Mouse (Mus musculus) midbrain, embryonic 12.5 days (tissue): ENCODE measurements around the gene Drd5. TPM values are rescaled to one million over a fixed set of nuclear protein-coding genes. Genes with fewer than 3 reads are reported as not detected.

Experiments used
- ATAC-seq: fragments of 200-750 bp; cut with Nextera tagmentation; 2 replicates; pipeline ENCODE4 v1.8.0; 2017; ENCODE audit warnings: low read depth, moderate TSS enrichment, moderate library complexity; ENCODE audit not compliant: low FRiP score
- H3K27ac ChIP-seq: fragments of 300-500 bp; sonication (generic); replicated peaks from 2 replicates; pipeline ENCODE4 v1.5.1; 2016; ENCODE audit warnings: mild to moderate bottlenecking
- H3K27me3 ChIP-seq: fragments of 300-500 bp; sonication (generic); 2 replicates; pipeline ENCODE4 v1.6.1; 2016; ENCODE audit warnings: mild to moderate bottlenecking
- H3K36me3 ChIP-seq: fragments of 300-500 bp; sonication (generic); 2 replicates; pipeline ENCODE4 v1.6.1; 2016
- H3K4me1 ChIP-seq: fragments of 300-500 bp; sonication (generic); 2 replicates; pipeline ENCODE4 v1.6.1; 2016
- H3K4me2 ChIP-seq: fragments of 300-500 bp; sonication (generic); replicated peaks from 2 replicates; pipeline ENCODE4 v1.6.1; 2016; ENCODE audit warnings: mild to moderate bottlenecking, moderate library complexity
- H3K4me3 ChIP-seq: fragments of 300-500 bp; sonication (generic); 2 replicates; pipeline ENCODE4 v1.5.1; 2016; ENCODE audit warnings: mild to moderate bottlenecking
- H3K9ac ChIP-seq: fragments of 300-500 bp; sonication (generic); replicated peaks from 2 replicates; pipeline ENCODE4 v1.6.1; 2016; ENCODE audit warnings: mild to moderate bottlenecking, moderate library complexity
- H3K9me3 ChIP-seq: fragments of 300-500 bp; sonication (generic); 2 replicates; pipeline ENCODE4 v1.6.1; 2016; ENCODE audit warnings: mild to moderate bottlenecking
- WGBS: fragments of 180-500 bp; shearing (Covaris S2); methylation state at CpG from one replicate; pipeline ENCODE4 v1.1.7; 2016; 5-methylcytosine and 5-hydroxymethylcytosine counted together
- polyA plus RNA-seq: library from polyadenylated mRNA; unstranded; fragments of >200 nt; fragmentation: Nextera tagmentation; extraction: Ambion mirVana; gene quantifications from 2 replicates; pipeline ENCODE4 v1.2.1, GENCODE M21; 2016

The Drd5 gene
- polyA plus RNA-seq: 0.13 and 0.18 TPM in 2 replicates

- peak within 1 kb of the TSS; percentile 42 for H3K9ac ChIP-seq
- 0 out of 2 replicates have a peak, but pooled peaks have one; percentile 62 for ATAC-seq
- peak within 1 kb of the TSS; percentile 63 for H3K4me2 ChIP-seq
- H3K9me3 ChIP-seq: no peaks in the 10 kb centered on the region
- H3K4me3 ChIP-seq: peak within 1 kb of the TSS; percentile 44
- peaks cover 48% of the 10 kb centered on the region for H3K27me3 ChIP-seq
- H3K27ac ChIP-seq: no peak within 1 kb of the TSS
- H3K36me3 ChIP-seq: no peaks in the 10 kb centered on the region
- 2% methylated on average over 67 of the region's 67 CpGs for WGBS
- peaks cover 7% of the 10 kb centered on the region for H3K4me1 ChIP-seq
Observed at GRCm38 (mm10) chr5:38318966-38319786, at the start of gene Drd5. Gene Drd5, plus strand, starts transcription at chr5:38319367.

- Histone ChIP-seq H3K27me3 (peaks cover 27% of the 10 kb centered on the region), H3K4me2 (no peak overlapping the region), H3K9ac (no peak overlapping the region), H3K4me3 (no peak overlapping the region), H3K36me3 (peaks cover 49% of the 10 kb centered on the region), H3K9me3 (no peaks in the 10 kb centered on the region), H3K27ac (no peak overlapping the region), H3K4me1 (no peaks in the 10 kb centered on the region)
- ATAC-seq: no peak
- WGBS: 90% methylated on average over 3 of the region's 3 CpGs
Observed at GRCm38 (mm10) chr5:38270942-38271341, 48.2 kb upstream of the Drd5 start.

- peaks cover 55% of the 10 kb centered on the region for H3K27me3 ChIP-seq
- WGBS: 88% methylated on average over 4 of the region's 4 CpGs
- H3K27ac ChIP-seq: no peak overlapping the region
Observed at GRCm38 (mm10) chr5:38273831-38274230, 45.3 kb upstream of the Drd5 start.

GRCm38 (mm10) chr5:38275771-38276170 lies 43.4 kb upstream of the Drd5 start, which contains the start of gene Otop1:
Gene Otop1, plus strand, starts transcription at chr5:38275972.
- Histone ChIP-seq H3K27me3 (peaks cover 71% of the 10 kb centered on the region), H3K9me3 (no peaks in the 10 kb centered on the region), H3K9ac (no peak within 1 kb of the TSS), H3K36me3 (peaks cover 10% of the 10 kb centered on the region), H3K4me1 (peaks cover 17% of the 10 kb centered on the region), H3K4me3 (peak within 1 kb of the TSS; percentile 36), H3K4me2 (peak within 1 kb of the TSS; percentile 50), H3K27ac (no peak within 1 kb of the TSS)
- WGBS: under 1% methylated on average over 4 of the region's 4 CpGs
- ATAC-seq: no peak

More at GRCm38 (mm10) chr5:38273831-38274230, 45.3 kb upstream of the Drd5 start:
- ATAC-seq: no peak
- Histone ChIP-seq H3K4me3 (no peak overlapping the region), H3K4me2 (no peak overlapping the region), H3K4me1 (peaks cover 17% of the 10 kb centered on the region), H3K36me3 (peaks cover 23% of the 10 kb centered on the region), H3K9me3 (no peaks in the 10 kb centered on the region), H3K9ac (no peak overlapping the region)

GRCm38 (mm10) chr5:38276451-38276850 lies 42.7 kb upstream of the Drd5 start:
- ATAC-seq: no peak
- H3K4me1 ChIP-seq: peaks cover 17% of the 10 kb centered on the region
- peak overlapping the region; percentile 36 for H3K4me3 ChIP-seq
- no peak overlapping the region for H3K9ac ChIP-seq
- peaks cover 76% of the 10 kb centered on the region for H3K27me3 ChIP-seq
- H3K36me3 ChIP-seq: peaks cover 4% of the 10 kb centered on the region
- no peak overlapping the region for H3K27ac ChIP-seq
- 1% methylated on average over 19 of the region's 19 CpGs for WGBS
- peak overlapping the region; percentile 50 for H3K4me2 ChIP-seq
- H3K9me3 ChIP-seq: no peaks in the 10 kb centered on the region

- H3K36me3 ChIP-seq: no peaks in the 10 kb centered on the region
- no peaks in the 10 kb centered on the region for H3K9me3 ChIP-seq
- peaks cover 83% of the 10 kb centered on the region for H3K27me3 ChIP-seq
- peak; percentile 59; the same call in 1 of the 2 replicates for ATAC-seq
- peak overlapping the region; percentile 24; the same call in 1 of the 2 replicates for H3K9ac ChIP-seq
- H3K4me1 ChIP-seq: peaks cover 17% of the 10 kb centered on the region
- H3K27ac ChIP-seq: no peak overlapping the region
- 2% methylated on average over 65 of the region's 65 CpGs for WGBS
- H3K4me2 ChIP-seq: peak overlapping the region; percentile 50
- H3K4me3 ChIP-seq: peak overlapping the region; percentile 36
Observed at GRCm38 (mm10) chr5:38277098-38277866, 41.9 kb upstream of the Drd5 start.

- no peak for ATAC-seq
- WGBS: 19% methylated on average over 12 of the region's 12 CpGs
Observed at GRCm38 (mm10) chr5:38277936-38278600, 41.1 kb upstream of the Drd5 start.

GRCm38 (mm10) chr5:38280075-38280474 lies 39.1 kb upstream of the Drd5 start:
- H3K36me3 ChIP-seq: no peaks in the 10 kb centered on the region
- peaks cover 17% of the 10 kb centered on the region for H3K4me1 ChIP-seq
- no peak overlapping the region for H3K27ac ChIP-seq
- H3K9ac ChIP-seq: no peak overlapping the region
- 55% methylated on average over 1 of the region's 1 CpGs for WGBS
- no peak for ATAC-seq
- H3K4me3 ChIP-seq: no peak overlapping the region
- H3K9me3 ChIP-seq: no peaks in the 10 kb centered on the region
- H3K27me3 ChIP-seq: peaks cover 69% of the 10 kb centered on the region
- no peak overlapping the region for H3K4me2 ChIP-seq

More at GRCm38 (mm10) chr5:38277936-38278600, 41.1 kb upstream of the Drd5 start:
- peak overlapping the region; percentile 36; the same call in 1 of the 2 replicates for H3K4me3 ChIP-seq
- no peaks in the 10 kb centered on the region for H3K36me3 ChIP-seq
- H3K9me3 ChIP-seq: no peaks in the 10 kb centered on the region
- peak overlapping the region; percentile 50 for H3K4me2 ChIP-seq
- no peak overlapping the region for H3K27ac ChIP-seq
- H3K4me1 ChIP-seq: peaks cover 17% of the 10 kb centered on the region
- peaks cover 87% of the 10 kb centered on the region for H3K27me3 ChIP-seq
- H3K9ac ChIP-seq: no peak overlapping the region

GRCm38 (mm10) chr5:38285724-38286123 lies 33.4 kb upstream of the Drd5 start:
- H3K9ac ChIP-seq: no peak overlapping the region
- H3K4me3 ChIP-seq: no peak overlapping the region
- H3K27me3 ChIP-seq: peaks cover 17% of the 10 kb centered on the region
- no peaks in the 10 kb centered on the region for H3K36me3 ChIP-seq
- no peaks in the 10 kb centered on the region for H3K9me3 ChIP-seq
- no peaks in the 10 kb centered on the region for H3K4me1 ChIP-seq
- no peak overlapping the region for H3K4me2 ChIP-seq
- WGBS: 72% methylated on average over 9 of the region's 9 CpGs
- no peak overlapping the region for H3K27ac ChIP-seq
- ATAC-seq: no peak

- H3K9ac ChIP-seq: no peak overlapping the region
- no peaks in the 10 kb centered on the region for H3K27me3 ChIP-seq
- no peak overlapping the region for H3K4me2 ChIP-seq
- H3K4me3 ChIP-seq: no peak overlapping the region
- no peak for ATAC-seq
- no peak overlapping the region for H3K27ac ChIP-seq
- H3K36me3 ChIP-seq: no peaks in the 10 kb centered on the region
- no peaks in the 10 kb centered on the region for H3K4me1 ChIP-seq
- 89% methylated on average over 3 of the region's 3 CpGs for WGBS
- no peaks in the 10 kb centered on the region for H3K9me3 ChIP-seq
Observed at GRCm38 (mm10) chr5:38288476-38288875, 30.7 kb upstream of the Drd5 start.

- no peak for ATAC-seq
- Histone ChIP-seq H3K9ac (no peak overlapping the region), H3K4me2 (no peak overlapping the region), H3K4me3 (no peak overlapping the region), H3K9me3 (no peaks in the 10 kb centered on the region), H3K36me3 (no peaks in the 10 kb centered on the region), H3K4me1 (no peaks in the 10 kb centered on the region), H3K27me3 (no peaks in the 10 kb centered on the region), H3K27ac (no peak overlapping the region)
- 88% methylated on average over 12 of the region's 12 CpGs for WGBS
Observed at GRCm38 (mm10) chr5:38301761-38302411, 17.3 kb upstream of the Drd5 start.
